Mouse (Mus musculus): Measurements from ENCODE around the gene Pld6. TPM values are rescaled to one million over a fixed set of nuclear protein-coding genes. Genes with fewer than 3 reads are reported as not detected.

The Pld6 gene
- polyA plus RNA-seq, 1 experiment from 2014 or later: 1.6 TPM

DNA sequence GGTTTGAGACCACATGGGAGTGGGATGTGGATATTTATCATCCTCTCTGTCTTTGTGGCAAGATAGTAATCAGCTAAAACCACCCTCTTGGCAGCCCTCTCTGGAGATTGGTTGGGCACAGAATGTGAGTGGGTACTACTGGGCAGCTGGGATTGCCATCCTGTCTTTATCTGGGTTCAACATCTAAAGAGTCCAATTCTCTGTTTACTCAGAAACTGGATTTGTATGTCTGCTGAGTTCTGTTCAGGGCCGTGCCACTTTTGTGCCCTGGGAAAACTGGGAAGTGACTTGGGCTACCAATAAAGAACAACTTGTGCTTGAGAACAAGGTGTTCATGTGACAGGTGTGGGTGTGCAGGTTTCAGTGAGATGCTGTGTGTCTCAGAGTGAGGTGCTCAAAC, 53.1 kb downstream of the Pld6 start:
- no peak overlapping the region for H3K9ac ChIP-seq (ENCODE audit: low read length)
- H3K36me3 ChIP-seq (ENCODE audit: control insufficient read depth, insufficient read depth, low read length): peaks cover 84% of the 10 kb centered on the region
- no peak overlapping the region for H3K27ac ChIP-seq (replicated peaks in 1 of 2; ENCODE audit: control insufficient read depth in 1 of 2, insufficient read depth in 1 of 2, low read depth in 2 of 2, low read length in 2 of 2)
- H3K9me3 ChIP-seq (ENCODE audit: control insufficient read depth, low read length): no peaks in the 10 kb centered on the region
- no peaks in the 10 kb centered on the region for H3K4me1 ChIP-seq (ENCODE audit: control insufficient read depth in 2 of 2, insufficient read depth in 2 of 2, low read length in 2 of 2)
- ATAC-seq (ENCODE audit: insufficient number of reproducible peaks, insufficient read depth, low FRiP score, low read depth): no peak
- H3K4me3 ChIP-seq (ENCODE audit: control insufficient read depth in 1 of 2, insufficient read depth in 1 of 2, low read depth in 1 of 2, low read length in 2 of 2): no peak overlapping the region
- WGBS: 100% methylated on average over 1 of the region's 1 CpGs
- no peak overlapping the region for H3K4me2 ChIP-seq (ENCODE audit: low read length)
- no peaks in the 10 kb centered on the region for H3K27me3 ChIP-seq (ENCODE audit: control insufficient read depth, insufficient read depth, low read length)

Other genes with a start within 250 kb of the Pld6 start
- 0.11 TPM in 2 replicates for gene Nlrp3, start 246.1 kb downstream of the Pld6 start, polyA plus RNA-seq (2014; fragmentation: Nextera tagmentation; extraction: Ambion mirVana)
- gene Olfr222, start 211.4 kb downstream of the Pld6 start, polyA plus RNA-seq (2014; fragmentation: Nextera tagmentation; extraction: Ambion mirVana): not detected in 2 replicates
- not detected in 2 replicates for gene Olfr223, start 194.4 kb downstream of the Pld6 start, polyA plus RNA-seq (2014; fragmentation: Nextera tagmentation; extraction: Ambion mirVana)
- 64.7 and 68.7 TPM in 2 replicates for gene Mprip, start 126.3 kb downstream of the Pld6 start, polyA plus RNA-seq (2014; fragmentation: Nextera tagmentation; extraction: Ambion mirVana)
- gene Flcn, start 22.4 kb upstream of the Pld6 start, polyA plus RNA-seq (2014; fragmentation: Nextera tagmentation; extraction: Ambion mirVana): 30.3 and 34.3 TPM in 2 replicates
- gene Nt5m, start 51.8 kb upstream of the Pld6 start, polyA plus RNA-seq (2014; fragmentation: Nextera tagmentation; extraction: Ambion mirVana): 38.8 and 40.1 TPM in 2 replicates
- gene Cops3, start 52.2 kb upstream of the Pld6 start, polyA plus RNA-seq (2014; fragmentation: Nextera tagmentation; extraction: Ambion mirVana): 163 and 165 TPM in 2 replicates
- gene Med9, start 160.6 kb upstream of the Pld6 start, polyA plus RNA-seq (2014; fragmentation: Nextera tagmentation; extraction: Ambion mirVana): 46.7 and 47.6 TPM in 2 replicates
- gene Rasd1, start 177.3 kb upstream of the Pld6 start, polyA plus RNA-seq (2014; fragmentation: Nextera tagmentation; extraction: Ambion mirVana): 8.1 and 8.3 TPM in 2 replicates

Measured in heart, embryonic 14.5 days (tissue).